Mouse (Mus musculus): ENCODE data around the gene Ap4s1. TPM values are rescaled to one million over a fixed set of nuclear protein-coding genes. Genes with fewer than 3 reads are reported as not detected.
"Not testable (repeated sequence)": the region's sequence is repeated elsewhere in the genome, so short reads cannot be mapped to it uniquely, and the experiment has no call there.

Gene Ap4s1
- 10 to 100 TPM; 43.8 to 45.8 TPM for total RNA-seq (2021)
- long read RNA-seq, experiment 1, partial matches to known transcripts, result 1 of 6 reads
- long read RNA-seq, experiment 1, other reads (novel, unspliced or antisense), result 5 of 6 reads
- long read RNA-seq, experiment 2, partial matches to known transcripts, result 0 of 4 reads
- long read RNA-seq, experiment 2, other reads (novel, unspliced or antisense), result 4 of 4 reads

DNA sequence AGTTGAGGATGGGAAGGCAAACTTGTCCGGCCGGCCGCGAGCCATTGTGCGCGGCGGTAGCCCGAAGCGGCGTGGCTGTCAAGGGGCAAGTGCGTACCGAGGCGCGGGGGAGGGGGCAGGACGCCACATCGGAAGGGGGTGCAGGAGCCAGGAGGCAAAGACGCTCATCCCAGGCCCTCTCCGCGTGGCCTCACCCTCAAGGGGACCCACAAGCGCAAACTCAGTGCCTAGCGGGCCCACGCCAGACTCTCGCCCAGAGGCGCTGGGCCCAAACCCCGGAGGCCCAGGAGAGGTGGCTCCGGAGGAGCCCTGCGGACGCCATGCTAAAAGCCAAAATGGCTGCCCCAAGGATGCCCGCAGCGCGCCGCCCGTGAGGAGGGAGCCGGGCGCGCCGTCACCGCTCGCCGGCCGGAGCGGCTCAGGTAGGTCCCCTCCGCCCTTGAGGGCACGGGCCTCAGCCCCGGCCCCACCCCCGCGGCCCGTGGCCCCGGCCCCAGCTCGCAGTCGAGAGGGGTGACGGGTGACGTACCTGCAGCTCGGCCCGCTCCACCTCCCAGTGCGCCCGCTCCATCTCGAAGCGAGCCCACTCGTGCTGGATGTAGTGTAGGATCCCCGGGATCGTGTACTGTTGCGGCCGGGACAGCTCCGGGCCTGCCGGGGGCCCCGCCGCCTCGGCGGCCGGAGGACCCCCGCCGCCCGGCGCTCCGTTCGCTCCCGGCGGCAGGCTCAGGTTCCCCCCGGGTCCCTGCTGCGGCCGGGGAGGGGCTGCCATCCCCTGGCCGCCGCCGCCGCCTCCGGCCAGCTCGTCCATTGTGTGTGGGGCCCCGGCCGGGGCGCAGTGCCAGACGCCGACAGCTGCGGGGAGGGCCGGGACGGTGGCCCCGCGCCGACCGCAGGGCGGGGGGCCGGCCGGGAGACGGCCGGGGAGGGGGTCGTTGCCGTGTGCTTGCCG is at the start of gene Ap4s1:
Gene Ap4s1 (plus strand): TSS at position 141 of the 952 bp plus-strand sequence.
- intact Hi-C loops (cut with DNase I), result loop anchor here (5.0 kb wide), 1 partner anchor 46 kb away; no protein-coding TSS in a partner anchor
- peak; percentile 48 to 56 for DNase-seq (ENCODE audit: low spot score in 2 of 2)

DNA sequence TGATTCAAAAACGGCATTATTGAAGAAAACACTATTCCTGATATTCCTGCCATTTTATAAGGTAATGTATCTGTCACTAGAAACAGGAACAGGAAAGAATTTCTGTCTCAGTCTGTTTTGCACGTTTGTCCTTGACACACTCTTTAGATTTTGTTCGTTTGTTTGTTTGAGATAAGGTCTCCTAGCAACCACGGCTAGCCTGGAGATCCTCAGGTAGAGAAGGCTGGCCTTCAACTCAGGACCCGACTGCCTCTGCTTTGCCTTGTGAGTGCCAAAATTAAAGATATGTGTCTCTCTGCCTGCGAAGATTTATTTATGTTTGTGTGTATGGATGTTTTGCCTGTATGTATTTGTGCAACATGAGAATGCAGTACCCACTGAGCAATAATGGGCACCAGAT is 49.0 kb upstream of the Ap4s1 start:
- no peak for DNase-seq (ENCODE audit: low spot score in 2 of 2)
- intact Hi-C loops (cut with DNase I), result no loop called here

DNA sequence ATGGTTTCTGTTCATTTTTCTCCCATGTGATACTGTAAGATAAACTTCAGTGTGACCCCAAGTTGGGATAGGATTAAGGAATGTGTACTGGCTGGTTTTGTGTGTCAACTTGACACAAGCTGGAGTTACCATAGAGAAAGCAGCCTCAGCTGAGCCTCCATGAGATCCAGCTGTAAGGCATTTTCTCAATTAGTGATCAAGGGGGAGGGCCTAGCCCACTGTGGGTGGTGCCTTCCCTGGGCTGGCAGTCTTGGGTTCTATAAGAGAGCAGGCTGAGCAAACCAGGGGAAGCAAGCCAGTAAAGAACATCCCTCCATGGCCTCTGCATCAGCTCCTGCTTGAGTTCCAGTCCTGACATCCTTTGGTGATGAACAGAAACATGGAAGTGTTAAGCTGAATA is 41.4 kb upstream of the Ap4s1 start:
- intact Hi-C loops (cut with DNase I); DNase-seq (ENCODE audit: low spot score in 2 of 2): not testable (repeated sequence)

DNA sequence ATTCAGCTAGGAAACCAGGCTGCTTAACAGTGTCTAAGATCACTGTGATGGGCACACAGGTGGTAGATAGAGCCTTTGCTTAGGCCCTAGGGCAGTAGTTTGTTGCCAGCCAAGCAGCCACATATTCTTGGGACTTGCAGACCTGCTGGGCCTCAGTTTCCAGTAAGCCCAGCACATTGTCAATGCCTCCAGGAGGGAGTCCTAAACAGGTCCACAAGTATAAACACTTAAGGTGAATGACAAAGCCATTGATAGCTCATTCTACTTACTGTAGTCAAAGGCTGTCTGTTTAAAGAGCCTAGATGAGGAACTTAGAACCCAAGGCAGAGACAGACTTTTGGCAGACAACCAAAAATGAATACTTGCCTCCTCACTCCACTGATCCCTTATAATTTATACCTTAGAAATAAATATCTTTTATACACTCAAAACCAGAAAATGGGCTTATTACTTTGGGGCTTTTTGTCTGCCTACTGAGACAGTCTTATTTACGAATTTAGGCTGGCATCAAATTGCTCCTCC is 34.8 kb upstream of the Ap4s1 start:
- DNase-seq (ENCODE audit: low spot score in 2 of 2), result no peak
- intact Hi-C loops (cut with DNase I), result no loop called here

DNA sequence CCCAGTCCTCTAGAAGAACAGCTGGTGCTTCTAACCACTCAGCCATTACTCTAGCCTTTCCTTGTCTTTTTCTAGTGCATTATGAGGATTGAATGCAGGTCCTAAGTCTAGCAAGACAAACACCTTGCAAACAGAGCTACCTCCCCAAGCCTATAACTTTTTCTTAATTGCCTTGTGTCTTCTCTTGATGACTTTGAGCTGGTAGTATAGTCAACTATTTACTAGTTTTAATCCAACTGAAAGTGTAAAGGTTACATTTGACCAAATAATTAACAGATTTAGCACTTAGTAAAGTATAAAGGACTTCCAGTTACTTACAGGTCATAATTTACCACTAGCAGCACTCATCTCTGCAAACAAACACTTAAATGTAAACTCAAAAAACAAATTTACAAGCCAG is 27.8 kb upstream of the Ap4s1 start:
- intact Hi-C loops (cut with DNase I), result loop anchor here (5.0 kb wide), 1 partner anchor 79 kb away; no protein-coding TSS in a partner anchor
- no peak for DNase-seq (ENCODE audit: low spot score in 2 of 2)

DNA sequence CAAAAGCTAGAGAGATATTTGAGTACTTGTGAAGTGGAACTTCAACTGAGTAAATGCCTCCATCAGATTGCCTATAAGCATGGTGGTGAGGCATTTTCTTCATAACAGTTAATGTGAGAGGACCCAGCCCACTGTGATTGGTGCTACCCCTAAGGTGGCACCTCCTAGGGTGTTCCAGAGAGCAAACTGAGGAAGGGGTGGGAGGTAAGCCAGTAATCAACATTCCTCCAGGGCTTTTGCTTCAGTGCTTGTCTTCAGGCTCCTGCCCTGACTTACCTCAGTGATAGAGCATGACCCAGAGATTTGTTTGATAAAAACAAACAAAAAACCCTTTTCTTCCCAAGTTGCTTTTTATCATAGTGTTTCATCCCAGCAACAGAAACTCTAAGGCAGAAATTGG is 26.9 kb upstream of the Ap4s1 start:
- no peak for DNase-seq (ENCODE audit: low spot score in 2 of 2)
- intact Hi-C loops (cut with DNase I), result loop anchor here (5.0 kb wide), 1 partner anchor 78 kb away; no protein-coding TSS in a partner anchor

DNA sequence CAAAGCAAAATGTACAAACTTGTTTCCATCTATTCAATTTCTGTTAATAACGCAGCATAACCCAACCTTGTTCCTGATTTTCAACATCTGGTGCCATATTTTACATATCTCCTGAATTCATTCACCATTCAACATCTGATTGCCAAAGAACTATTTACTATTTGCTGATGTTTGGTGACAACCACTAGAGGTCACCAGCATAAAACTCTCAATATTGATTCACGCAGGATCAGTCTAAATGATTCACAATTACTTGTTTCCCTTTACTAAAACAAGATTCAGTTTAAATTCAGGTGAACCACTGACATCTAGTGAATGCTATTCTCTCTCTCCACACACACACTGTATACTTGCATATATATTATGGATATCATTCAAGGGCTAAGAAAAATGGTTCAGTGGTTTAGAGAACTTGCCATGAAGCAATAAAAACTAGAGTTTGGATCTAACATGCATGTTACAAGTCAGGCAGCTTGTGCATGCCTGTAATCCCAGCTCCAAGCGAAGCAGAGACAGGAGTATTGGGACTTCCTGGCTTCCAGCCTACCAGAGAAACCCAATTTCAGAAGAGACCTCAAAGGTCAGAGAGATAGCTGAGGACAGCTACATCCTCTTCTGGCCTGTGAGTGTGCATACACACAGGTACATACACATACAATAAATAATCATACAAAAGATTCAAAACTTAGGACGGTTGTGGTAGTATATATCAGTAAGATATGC is 24.0 kb upstream of the Ap4s1 start:
- no peak for DNase-seq (ENCODE audit: low spot score in 2 of 2)

DNA sequence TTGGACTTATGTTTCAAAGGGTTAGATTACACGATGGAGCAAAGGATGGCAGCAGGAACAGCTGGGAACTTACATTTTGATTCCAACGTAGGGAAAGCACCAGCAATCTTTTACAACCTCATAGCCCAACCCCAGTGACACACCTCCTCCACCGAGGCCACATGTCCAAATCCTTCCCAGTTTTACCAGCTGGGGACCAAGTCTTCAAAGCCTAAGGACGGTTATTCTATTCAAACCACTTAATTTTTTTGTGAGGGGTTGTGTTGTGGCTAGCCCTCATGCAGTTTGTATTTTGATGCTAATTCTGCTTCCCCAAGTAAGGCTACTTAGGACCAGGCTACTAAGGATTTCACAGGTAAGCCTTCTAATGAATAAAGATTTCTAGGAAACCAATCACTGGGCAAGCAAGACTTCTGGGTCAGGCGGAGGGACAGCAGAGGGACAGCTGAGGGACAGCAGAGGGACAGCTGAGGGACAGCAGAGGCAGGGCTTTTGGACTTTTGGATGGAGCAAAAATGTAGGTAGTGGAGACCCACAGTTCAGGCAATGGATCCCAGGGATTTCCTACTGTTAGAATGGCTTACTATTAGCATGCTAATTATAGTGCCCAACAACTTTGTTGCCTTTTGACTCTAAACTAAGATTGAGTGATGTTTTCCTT is 19.5 kb upstream of the Ap4s1 start:
- DNase-seq (ENCODE audit: low spot score in 2 of 2), result no peak

More for the DNA sequence above, 24.0 kb upstream of the Ap4s1 start:
- intact Hi-C loops (cut with DNase I), result no loop called here

DNA sequence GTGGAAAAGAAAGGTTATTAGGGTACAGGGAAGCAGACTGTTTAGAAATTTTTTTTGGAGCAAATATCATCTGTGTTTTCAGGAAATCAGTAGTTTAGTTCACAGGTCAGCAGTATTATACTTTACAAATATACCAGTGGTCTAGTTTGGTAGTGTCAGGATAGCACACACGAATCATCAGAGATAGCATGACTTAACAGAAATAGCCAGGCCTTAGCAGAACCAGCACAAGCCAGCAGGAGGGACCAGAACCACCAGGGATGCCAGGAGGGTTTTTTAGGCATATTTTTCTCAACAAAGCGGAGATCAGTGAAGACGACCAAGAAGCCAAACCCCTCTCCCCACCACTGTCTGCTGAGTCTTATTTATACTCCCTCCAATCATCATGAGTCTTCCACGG is 17.6 kb upstream of the Ap4s1 start:
- intact Hi-C loops (cut with DNase I), result no loop called here

More for the DNA sequence above, 19.5 kb upstream of the Ap4s1 start:
- intact Hi-C loops (cut with DNase I), result no loop called here

DNA sequence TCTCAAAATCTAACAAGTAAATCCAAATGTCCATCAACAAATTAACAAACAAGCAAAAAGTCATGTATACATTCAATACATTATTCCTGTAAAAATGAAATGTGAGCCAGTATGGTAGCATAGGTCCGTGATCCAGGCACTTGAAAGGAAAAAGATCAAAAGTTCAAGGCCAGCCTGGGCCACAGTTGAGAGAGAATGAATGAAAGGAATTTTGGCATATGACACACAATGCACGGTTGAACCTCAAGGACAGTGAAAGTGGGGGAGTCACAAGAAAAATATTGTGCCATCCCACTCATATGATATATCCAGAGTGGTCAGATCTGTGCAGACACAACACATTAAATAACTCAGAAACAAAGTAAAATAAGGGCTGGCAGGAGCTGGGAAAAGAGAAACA is 14.4 kb upstream of the Ap4s1 start:
- intact Hi-C loops (cut with DNase I), result no loop called here
- DNase-seq (ENCODE audit: low spot score in 2 of 2), result no peak

More for the DNA sequence above, 17.6 kb upstream of the Ap4s1 start:
- no peak for DNase-seq (ENCODE audit: low spot score in 2 of 2)

DNA sequence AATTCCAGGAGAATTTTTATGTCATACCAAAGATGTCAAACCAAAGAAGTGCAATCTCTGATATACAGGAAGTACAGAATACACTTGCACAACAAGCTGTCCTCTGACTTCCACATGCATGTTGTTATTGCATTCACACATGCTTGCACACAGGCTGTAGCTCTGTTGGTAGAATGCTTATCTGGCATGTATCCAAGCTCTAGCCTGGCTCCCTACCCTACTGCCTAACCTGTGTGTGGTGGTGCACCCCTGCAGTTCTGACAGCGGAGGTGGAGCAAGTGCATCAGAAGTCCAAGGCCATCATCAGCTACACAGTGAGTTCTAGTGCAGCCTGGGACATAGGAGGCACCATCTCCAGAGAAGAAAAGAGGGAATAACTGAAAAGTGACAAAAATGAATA is 12.0 kb upstream of the Ap4s1 start:
- intact Hi-C loops (cut with DNase I), result no loop called here
- DNase-seq (ENCODE audit: low spot score in 2 of 2), result no peak

DNA sequence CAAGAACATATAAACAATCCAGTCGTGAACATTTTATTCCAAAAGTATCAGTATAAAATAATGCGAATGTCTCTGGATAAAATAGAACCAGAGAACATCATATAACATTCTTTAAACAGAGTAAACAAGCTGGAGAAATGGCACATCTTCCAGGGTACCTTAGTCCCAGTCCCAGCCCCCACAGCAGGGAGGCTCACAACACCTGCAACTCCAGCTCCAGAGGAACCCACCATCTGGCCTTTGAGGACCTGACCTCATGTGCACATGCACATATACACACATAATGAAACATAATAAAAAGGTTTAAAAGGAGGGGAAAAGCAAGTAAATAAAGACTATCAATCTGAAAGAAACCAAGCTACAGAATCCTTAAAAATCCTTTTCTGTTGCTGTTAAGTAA is 2.3 kb upstream of the Ap4s1 start:
- intact Hi-C loops (cut with DNase I), result no loop called here
- no peak for DNase-seq (ENCODE audit: low spot score in 2 of 2)

DNA sequence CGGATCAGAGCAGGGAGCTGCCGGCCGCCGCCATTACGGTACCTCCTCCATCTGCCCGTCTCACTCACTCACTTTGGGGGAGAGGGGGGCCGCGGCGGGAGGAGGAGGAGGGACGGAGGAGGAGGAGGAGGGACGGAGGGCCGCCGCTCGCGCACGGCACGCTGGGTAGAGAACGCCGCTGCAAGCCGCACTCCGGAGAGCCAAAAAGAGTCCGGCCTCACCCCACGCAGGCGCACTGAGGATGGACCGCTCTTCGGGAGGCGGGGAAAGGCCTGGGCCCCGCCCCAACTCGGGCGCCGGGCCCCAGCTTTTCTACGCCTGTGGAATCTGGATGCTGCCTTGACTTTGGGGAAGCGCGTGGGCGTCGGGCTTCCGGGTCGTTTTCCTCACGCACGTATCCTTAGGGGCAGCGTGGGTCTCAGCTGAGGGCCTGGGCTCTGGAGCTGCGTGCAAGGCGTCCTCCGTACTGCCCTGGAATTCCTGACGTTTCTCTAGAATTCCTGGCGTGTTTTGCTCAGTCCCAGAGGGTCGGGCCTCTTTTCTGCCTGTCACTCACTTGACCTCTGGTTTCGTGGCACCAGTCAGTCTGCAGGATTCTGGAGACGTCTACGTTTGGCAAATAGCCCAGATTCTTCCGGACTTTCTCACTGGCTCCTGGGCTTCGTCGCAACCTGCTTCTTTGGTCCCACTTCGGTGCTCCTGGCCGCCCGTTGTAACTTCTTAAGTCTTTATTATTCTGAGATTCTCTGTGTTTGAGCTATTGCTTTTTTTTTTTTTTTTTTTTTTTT is 1.2 kb downstream of the Ap4s1 start, which contains the start of gene Strn3:
Gene Strn3 (minus strand): TSS at position 53 of the 788 bp plus-strand sequence.
- intact Hi-C loops (cut with DNase I), result loop anchor here (5.0 kb wide), 1 partner anchor 45 kb away; no protein-coding TSS in a partner anchor

DNA sequence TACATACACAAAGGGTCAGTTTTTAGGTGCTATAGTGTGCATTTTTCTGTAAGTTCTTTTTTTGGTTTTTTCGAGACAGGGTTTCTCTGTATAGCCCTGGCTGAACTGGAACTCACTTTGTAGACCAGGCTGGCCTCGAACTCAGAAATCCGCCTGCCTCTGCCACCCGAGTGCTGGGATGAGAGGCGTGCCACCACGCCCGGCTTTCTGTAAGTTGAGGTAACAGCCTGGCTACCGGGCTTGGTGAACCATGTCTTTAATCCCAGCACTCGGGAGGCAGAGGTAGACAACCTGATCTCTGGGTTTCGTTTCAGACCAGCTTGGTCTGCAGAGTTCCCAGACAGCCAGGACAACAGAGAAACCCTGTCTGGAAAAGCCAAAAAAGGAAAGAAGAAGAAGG is 2.0 kb downstream of the Ap4s1 start:
- not testable (repeated sequence) for DNase-seq (ENCODE audit: low spot score in 2 of 2)
- intact Hi-C loops (cut with DNase I), result loop anchor here (5.0 kb wide), 1 partner anchor 44 kb away; no protein-coding TSS in a partner anchor

More for the DNA sequence above, 1.2 kb downstream of the Ap4s1 start, which contains the start of gene Strn3:
- DNase-seq (ENCODE audit: low spot score in 2 of 2), result peak; percentile 96 to 97

DNA sequence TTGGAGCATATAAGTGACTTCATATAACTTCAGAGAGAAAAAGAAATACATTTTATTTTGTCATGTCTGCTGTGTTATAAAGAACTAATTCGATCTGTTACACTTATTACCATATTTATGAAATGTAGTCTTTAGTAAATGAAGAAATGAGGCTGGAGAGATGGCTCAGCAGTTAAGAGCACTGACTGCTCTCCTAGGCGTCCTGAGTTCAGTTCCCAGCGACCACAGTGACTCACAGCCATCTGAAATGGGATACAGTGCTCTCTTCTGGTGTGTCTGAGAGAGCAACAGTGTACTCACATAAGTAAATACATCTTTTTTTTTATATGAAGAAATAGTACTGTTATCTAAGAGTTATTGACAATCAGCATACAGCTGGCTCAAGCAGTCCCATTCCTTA is 2.6 kb downstream of the Ap4s1 start:
- intact Hi-C loops (cut with DNase I), result loop anchor here (5.0 kb wide), 1 partner anchor 44 kb away; no protein-coding TSS in a partner anchor
- DNase-seq (ENCODE audit: low spot score in 2 of 2), result no peak

DNA sequence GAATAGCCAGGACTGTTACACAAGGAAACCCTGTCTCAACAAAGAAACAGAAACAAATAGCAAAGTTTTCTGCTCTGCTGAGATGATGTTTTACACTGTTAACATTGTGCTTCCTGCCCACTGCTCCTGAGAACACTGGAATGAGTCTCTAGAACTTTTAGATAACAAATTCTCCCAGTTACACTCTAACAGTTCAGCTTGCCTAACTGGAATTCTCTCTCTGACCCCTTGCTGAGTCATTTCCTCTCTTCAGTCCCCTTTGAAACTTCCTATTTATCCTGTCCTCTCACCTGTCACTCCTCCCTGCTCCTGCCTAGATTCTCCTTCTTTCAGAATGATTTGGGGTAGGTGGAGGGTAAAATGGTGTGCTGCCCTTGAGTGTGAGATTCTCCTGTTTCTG is 3.3 kb downstream of the Ap4s1 start:
- no peak for DNase-seq (ENCODE audit: low spot score in 2 of 2)
- intact Hi-C loops (cut with DNase I), result loop anchor here (5.0 kb wide), 1 partner anchor 43 kb away; no protein-coding TSS in a partner anchor

DNA sequence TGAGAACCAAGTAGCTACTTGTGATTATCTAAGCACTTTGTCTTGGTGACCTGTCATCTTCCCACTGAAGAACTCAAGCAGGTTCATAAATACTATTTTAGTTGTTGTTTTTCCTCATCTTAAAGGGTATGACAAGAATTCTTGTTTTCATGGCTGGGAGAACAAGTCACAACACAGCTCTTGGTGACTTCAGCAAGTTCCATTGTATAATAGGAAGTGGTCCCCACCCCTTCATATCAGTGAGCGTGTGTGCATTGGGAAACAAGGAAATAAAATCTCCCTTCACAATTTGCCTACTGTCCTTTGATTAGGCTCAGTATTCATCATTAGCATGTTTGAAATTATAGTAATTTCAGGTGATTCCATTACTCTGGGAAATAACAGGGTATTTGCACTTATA is 4.1 kb downstream of the Ap4s1 start:
- intact Hi-C loops (cut with DNase I), result loop anchor here (5.0 kb wide), 1 partner anchor 42 kb away; no protein-coding TSS in a partner anchor
- DNase-seq (ENCODE audit: low spot score in 2 of 2), result no peak

DNA sequence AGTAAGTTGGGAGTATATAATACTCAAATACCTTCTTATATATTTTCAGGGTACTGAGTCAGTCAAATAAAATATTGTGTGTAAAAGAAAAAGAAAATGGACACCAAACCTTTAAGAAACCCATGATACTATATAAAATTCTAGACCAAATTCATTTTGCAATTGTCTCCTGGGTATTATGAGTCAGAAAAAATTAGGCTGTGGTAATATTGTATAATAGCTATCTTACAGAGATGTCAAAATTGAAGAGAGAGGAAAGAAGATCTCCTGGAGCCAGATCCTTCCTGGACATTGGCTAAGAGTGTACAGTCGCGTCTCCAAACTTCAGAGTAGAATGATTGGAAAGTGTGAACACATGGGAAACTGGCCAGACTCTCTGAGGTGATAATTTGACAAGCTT is 5.3 kb downstream of the Ap4s1 start:
- DNase-seq (ENCODE audit: low spot score in 2 of 2), result no peak
- intact Hi-C loops (cut with DNase I), result no loop called here
